In the genomic region with DNA sequence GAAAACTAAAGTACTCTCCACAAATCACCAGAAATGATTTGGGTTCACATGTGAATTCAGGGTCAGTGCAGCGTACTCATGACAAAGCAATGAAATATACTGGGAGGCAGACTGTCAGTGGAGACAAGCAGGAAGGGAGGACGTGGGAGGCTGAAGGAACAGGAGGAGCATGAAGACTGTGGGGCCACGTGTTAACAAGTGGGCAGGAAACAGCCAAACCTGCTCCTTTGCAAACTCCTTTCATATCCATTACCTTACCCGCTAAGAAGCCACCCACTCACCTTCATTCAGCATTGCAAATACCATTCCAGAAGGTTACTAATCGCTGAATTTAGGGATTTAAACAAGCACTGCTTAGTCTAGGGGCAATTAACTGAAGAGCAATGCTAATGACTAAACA, we compare ENCODE assay signal across 17 mouse cellular contexts. TPM values are rescaled to one million over a fixed set of nuclear protein-coding genes. Genes with fewer than 3 reads are reported as not detected.
DNase-seq lines count a peak whose midpoint lies in the region; ATAC-seq lines count a peak whose summit lies in the region.
"Had no signal": no experiment of that assay in that cellular context is flagged by ENCODE, and none has a peak within 500 bp of the region (broad histone marks: within the 10 kb centered on the region; RNA-seq: fewer than 3 reads in every experiment).

No protein-coding gene starts in this region.

- peak; percentile 70 for ATAC-seq in CD4-positive, CD25-positive, alpha-beta regulatory T cell, adult 4 months
- ATAC-seq: intestine, embryonic 15.5 days; lung, postnatal 0 days; Patski had no signal

- peak; percentile 24 to 36 for DNase-seq in frontal cortex, postnatal 36 days (ENCODE audit: low spot score in 2 of 2)
- no peak for DNase-seq in frontal cortex, postnatal 14 days (ENCODE audit: low spot score in 2 of 2)
- peak; percentile 37 to 53 for DNase-seq in kidney, postnatal 4 days
- DNase-seq in kidney, adult 11 months: no peak
- peak; percentile 41 to 62 for DNase-seq in left cerebral cortex, adult 9 months (ENCODE audit: low spot score in 2 of 2)
- no peak for DNase-seq in adrenal gland, adult 18-20 months (ENCODE audit: low spot score in 2 of 2)
- DNase-seq in adrenal gland, postnatal 36 days: no peak
- DNase-seq: cerebellum, postnatal 14 days; embryo, embryonic 11 days; gastrocnemius, postnatal 14 days; heart, adult 2 months; midbrain, embryonic 14.5 days; thymus, postnatal 36 days had no signal

RNA-seq across cellular contexts. Expression of a gene that starts 25.9 kb away (rescaled TPM):
- 10 to 100 TPM; 15.0 to 26.6 TPM for polyA plus RNA-seq in CD4-positive, CD25-positive, alpha-beta regulatory T cell, adult 4 months (2017; shearing (Covaris generic))
- 10 to 100 TPM; 28.4 to 45.5 TPM for total RNA-seq in adrenal gland, adult 18-20 months (2021)
- total RNA-seq in adrenal gland, postnatal 36 days (2021): 10 to 100 TPM; 32.2 to 40.0 TPM

Comparison
In these comparisons a context has a peak if more than half of its experiments do, and no peak if none do; other contexts are left out.
1. DNase-seq: peak in frontal cortex, postnatal 36 days (2 of 2), kidney, postnatal 4 days (2 of 2) and left cerebral cortex, adult 9 months (2 of 2); none in frontal cortex, postnatal 14 days (0 of 2), kidney, adult 11 months (single experiment), adrenal gland, adult 18-20 months (0 of 2) and adrenal gland, postnatal 36 days (0 of 2).